Mouse (Mus musculus): ENCODE measurements at regions not wholly inside any gene's neighbourhood (a gene's known extent, or its start where the extent isn't known, plus 50 kb on each side); places are given as distances from the start of the nearest gene placed in this dataset.

DNA sequence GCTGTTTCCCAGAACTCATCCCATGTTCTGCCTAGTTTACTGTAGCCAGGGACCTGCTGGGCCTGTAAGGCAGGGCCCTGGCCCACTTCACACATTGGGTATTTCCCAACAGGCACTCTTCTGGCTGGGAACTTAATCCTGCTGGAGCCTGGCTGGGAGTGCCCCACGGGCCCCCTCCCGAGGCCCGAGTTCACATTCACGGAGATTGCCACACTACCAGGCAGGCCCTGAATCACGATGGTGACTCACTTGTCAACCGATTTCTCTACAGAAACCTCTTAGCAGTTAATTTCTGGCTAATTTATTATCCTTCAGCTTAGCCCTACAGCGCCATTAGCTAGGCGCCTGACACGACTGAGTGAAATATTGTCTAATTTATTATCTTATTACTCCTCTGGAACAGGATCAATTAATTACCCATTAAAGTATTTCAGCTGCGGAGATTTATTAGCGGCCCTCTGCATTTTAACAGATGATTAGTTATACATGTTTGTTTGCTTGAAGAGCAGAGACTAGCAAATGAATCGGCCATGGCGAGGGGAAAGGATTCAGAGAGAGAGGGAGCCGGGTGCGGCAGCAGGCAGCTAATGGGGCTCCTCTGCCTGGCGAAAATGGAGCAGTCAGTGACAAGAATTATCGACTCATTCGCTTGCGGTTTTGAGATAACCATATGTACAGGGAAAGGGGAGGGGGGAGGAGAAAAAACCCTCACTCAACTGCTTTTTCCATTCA, 229.7 kb upstream of the Zfp703 start:
- H3K36me3 ChIP-seq (ENCODE audit: insufficient read depth, low read length) = no peaks in the 10 kb centered on the region
- H3K4me1 ChIP-seq (ENCODE audit: insufficient read depth, low read length) = 0 out of 2 replicates have a peak, but pooled peaks cover 4% of the 10 kb centered on the region
- H3K27ac ChIP-seq (ENCODE audit: low read depth, low read length) = peak overlapping the region; percentile 4; the same call in 1 of the 2 replicates
- H3K4me3 ChIP-seq (ENCODE audit: low read depth, low read length) = no peak overlapping the region
- no peaks in the 10 kb centered on the region for H3K9me3 ChIP-seq (ENCODE audit: low read length)
- DNase-seq (ENCODE audit: low spot score) = peak; percentile 58
- no peak overlapping the region for H3K4me2 ChIP-seq (ENCODE audit: low read depth, low read length, poor library complexity, severe bottlenecking)
- TF ChIP-seq CTCF (IDR thresholded peaks at IDR 0.05) = no peak
- H3K9ac ChIP-seq (replicated peaks; ENCODE audit: low read length, poor library complexity, severe bottlenecking) = no peak overlapping the region; the same call in 1 of the 2 replicates
- WGBS = 55% methylated on average over 19 of the region's 19 CpGs
- H3K27me3 ChIP-seq (ENCODE audit: insufficient read depth, low read length) = 0 out of 2 replicates have a peak, but pooled peaks cover 3% of the 10 kb centered on the region
- no peak for ATAC-seq (ENCODE audit: low FRiP score)

DNA sequence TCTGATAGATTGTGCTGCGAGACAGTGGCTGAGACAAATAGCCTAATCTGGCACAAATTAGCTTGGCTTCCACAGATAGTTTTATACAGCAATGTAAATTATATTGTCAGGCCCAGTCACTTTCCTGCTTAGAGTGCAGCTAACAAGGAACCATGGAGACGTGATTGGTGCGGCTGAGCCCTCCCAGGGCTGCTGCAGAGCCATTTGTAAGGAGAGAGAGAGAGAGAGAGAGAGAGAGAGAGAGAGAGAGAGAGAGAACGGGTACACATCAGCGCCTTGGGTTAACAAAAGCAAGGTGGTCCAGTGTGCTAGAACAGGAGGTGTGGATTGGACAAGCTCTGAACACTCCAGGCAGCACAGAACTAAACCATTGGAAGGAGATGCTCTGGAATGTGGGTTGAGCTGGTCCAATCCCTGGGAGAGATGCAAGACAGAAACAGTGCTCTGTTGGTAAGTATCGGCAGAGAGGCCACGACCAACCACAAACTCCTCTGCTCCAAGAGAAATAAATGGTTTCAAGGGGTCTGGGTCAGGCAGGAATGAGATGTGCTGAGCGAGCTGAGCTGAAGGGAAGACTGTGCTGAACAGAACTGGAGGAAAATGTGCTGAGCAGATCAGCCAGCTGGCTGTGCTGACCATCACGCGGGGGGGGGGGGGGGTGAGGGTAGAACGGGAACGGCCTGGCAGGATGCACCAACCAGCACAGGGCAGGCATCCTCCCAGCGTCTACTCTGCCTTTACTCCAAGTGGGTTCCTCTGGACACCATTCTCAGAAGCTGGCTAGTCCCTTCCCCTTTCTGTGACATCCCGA, 228.8 kb upstream of the Zfp703 start:
- H3K4me2 ChIP-seq (ENCODE audit: low read depth, low read length, poor library complexity, severe bottlenecking) = no peak overlapping the region
- no peaks in the 10 kb centered on the region for H3K27me3 ChIP-seq (ENCODE audit: insufficient read depth, low read length)
- no peak overlapping the region for H3K9ac ChIP-seq (replicated peaks; ENCODE audit: low read length, poor library complexity, severe bottlenecking)
- H3K9me3 ChIP-seq (ENCODE audit: low read length) = no peaks in the 10 kb centered on the region
- 59% methylated on average over 14 of the region's 14 CpGs for WGBS
- H3K4me3 ChIP-seq (ENCODE audit: low read depth, low read length) = no peak overlapping the region
- H3K27ac ChIP-seq (ENCODE audit: low read depth, low read length) = peak overlapping the region; percentile 32; the same call in 1 of the 2 replicates
- H3K4me1 ChIP-seq (ENCODE audit: insufficient read depth, low read length) = 0 out of 2 replicates have a peak, but pooled peaks cover 4% of the 10 kb centered on the region
- no peak for TF ChIP-seq CTCF (IDR thresholded peaks at IDR 0.05)
- no peaks in the 10 kb centered on the region for H3K36me3 ChIP-seq (ENCODE audit: insufficient read depth, low read length)
- peak; percentile 16; the same call in 1 of the 2 replicates for ATAC-seq (ENCODE audit: low FRiP score)
- peak; percentile 53 for DNase-seq (ENCODE audit: low spot score)

DNA sequence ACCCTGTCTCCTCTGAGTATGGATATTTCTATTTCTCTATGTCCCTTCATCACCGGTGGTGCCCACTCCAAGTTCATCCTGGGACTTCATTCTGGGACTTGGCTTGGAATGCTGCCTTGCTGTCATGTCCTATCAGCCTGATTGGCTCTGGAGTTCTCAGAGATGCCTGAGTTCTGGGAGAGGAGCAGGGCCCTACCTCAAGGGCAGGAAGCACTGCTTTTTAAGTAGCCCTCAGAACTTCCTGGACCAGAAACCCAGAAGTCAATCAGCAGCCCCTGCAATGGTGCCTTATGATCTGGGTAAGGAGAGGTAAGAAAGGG, 228.2 kb upstream of the Zfp703 start:
- H3K36me3 ChIP-seq (ENCODE audit: insufficient read depth, low read length) = no peaks in the 10 kb centered on the region
- DNase-seq (ENCODE audit: low spot score) (no peak), ATAC-seq (ENCODE audit: low FRiP score) (no peak)
- no peak overlapping the region for H3K27ac ChIP-seq (ENCODE audit: low read depth, low read length)
- no peak overlapping the region for H3K9ac ChIP-seq (replicated peaks; ENCODE audit: low read length, poor library complexity, severe bottlenecking)
- no peak overlapping the region for H3K4me3 ChIP-seq (ENCODE audit: low read depth, low read length)
- H3K27me3 ChIP-seq (ENCODE audit: insufficient read depth, low read length) = no peaks in the 10 kb centered on the region
- H3K9me3 ChIP-seq (ENCODE audit: low read length) = no peaks in the 10 kb centered on the region
- 0 out of 2 replicates have a peak, but pooled peaks cover 4% of the 10 kb centered on the region for H3K4me1 ChIP-seq (ENCODE audit: insufficient read depth, low read length)
- no peak overlapping the region for H3K4me2 ChIP-seq (ENCODE audit: low read depth, low read length, poor library complexity, severe bottlenecking)
- no peak for TF ChIP-seq CTCF (IDR thresholded peaks at IDR 0.05)
- 61% methylated on average over 1 of the region's 1 CpGs for WGBS

DNA sequence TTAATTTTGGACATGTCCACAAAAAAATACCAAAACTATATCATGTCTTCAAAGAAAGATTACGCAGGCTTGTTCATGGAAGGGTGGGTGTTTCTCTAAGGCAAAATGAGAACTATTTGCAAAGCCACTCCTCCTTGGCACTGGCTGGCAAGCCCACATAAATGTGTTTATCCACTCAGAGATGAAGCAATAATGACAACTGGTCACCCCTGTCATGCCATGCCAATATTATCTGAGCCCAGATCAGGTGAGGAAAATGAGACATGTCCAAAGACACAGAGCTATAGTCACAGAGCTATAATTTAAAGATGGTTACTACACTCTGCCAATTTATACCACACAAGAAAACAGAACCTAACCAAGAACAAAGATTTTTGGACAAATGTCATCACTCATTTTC, 227.0 kb upstream of the Zfp703 start:
- TF ChIP-seq CTCF (IDR thresholded peaks at IDR 0.05) = no peak
- Histone ChIP-seq H3K27ac (ENCODE audit: low read depth, low read length) (no peak overlapping the region), H3K4me2 (ENCODE audit: low read depth, low read length, poor library complexity, severe bottlenecking) (no peak overlapping the region), H3K9ac (replicated peaks; ENCODE audit: low read length, poor library complexity, severe bottlenecking) (no peak overlapping the region), H3K4me1 (ENCODE audit: insufficient read depth, low read length) (0 out of 2 replicates have a peak, but pooled peaks cover 4% of the 10 kb centered on the region), H3K4me3 (ENCODE audit: low read depth, low read length) (no peak overlapping the region), H3K27me3 (ENCODE audit: insufficient read depth, low read length) (no peaks in the 10 kb centered on the region), H3K9me3 (ENCODE audit: low read length) (no peaks in the 10 kb centered on the region), H3K36me3 (ENCODE audit: insufficient read depth, low read length) (no peaks in the 10 kb centered on the region)
- DNase-seq (ENCODE audit: low spot score) (no peak), ATAC-seq (ENCODE audit: low FRiP score) (no peak)
- 98% methylated on average over 1 of the region's 1 CpGs for WGBS

DNA sequence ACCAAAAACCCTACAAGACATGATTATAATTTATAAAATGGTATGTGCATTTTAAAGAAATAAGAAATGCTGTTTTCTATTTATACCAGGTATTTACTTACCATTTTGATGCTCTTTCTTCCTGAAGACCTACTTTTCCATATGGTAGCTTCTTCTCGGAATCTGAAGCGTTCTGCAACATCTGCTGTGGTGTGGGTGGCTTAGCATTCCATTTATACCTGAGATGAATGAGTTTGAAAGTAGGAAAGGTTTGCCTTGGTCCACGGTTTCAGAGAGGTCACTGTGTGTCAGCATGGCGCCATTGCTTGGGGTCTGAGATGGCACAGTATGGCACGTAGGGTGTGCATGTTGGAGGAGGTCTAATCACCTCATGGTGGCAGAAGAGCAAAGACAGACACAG, 225.5 kb upstream of the Zfp703 start:
- DNase-seq (ENCODE audit: low spot score) = no peak
- no peak overlapping the region for H3K9ac ChIP-seq (replicated peaks; ENCODE audit: low read length, poor library complexity, severe bottlenecking)
- ATAC-seq (ENCODE audit: low FRiP score) = no peak
- H3K4me2 ChIP-seq (ENCODE audit: low read depth, low read length, poor library complexity, severe bottlenecking) = no peak overlapping the region
- H3K9me3 ChIP-seq (ENCODE audit: low read length) = no peaks in the 10 kb centered on the region
- TF ChIP-seq CTCF (IDR thresholded peaks at IDR 0.05) = no peak
- 0 out of 2 replicates have a peak, but pooled peaks cover 4% of the 10 kb centered on the region for H3K4me1 ChIP-seq (ENCODE audit: insufficient read depth, low read length)
- no peaks in the 10 kb centered on the region for H3K27me3 ChIP-seq (ENCODE audit: insufficient read depth, low read length)
- no peak overlapping the region for H3K4me3 ChIP-seq (ENCODE audit: low read depth, low read length)
- 93% methylated on average over 5 of the region's 5 CpGs for WGBS
- H3K36me3 ChIP-seq (ENCODE audit: insufficient read depth, low read length) = no peaks in the 10 kb centered on the region
- H3K27ac ChIP-seq (ENCODE audit: low read depth, low read length) = no peak overlapping the region

DNA sequence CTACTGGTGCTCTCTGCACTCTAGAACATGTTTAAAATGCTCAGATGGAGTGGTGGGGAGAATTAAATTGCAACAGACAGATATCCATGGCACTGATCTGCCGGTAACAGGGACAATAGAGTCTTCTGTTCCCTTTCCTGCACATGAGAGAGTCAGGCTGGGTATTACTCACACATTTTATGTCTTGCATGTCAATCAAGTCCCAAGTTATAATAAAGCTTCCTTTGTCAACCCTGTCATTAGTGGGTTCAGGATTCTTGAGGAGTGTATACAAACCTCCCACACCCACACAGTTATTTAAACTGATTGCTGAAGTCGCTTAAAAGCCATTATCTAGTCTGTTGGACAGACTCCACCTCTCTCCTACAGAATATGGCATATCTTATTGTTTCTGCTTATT, 220.7 kb upstream of the Zfp703 start:
- no peaks in the 10 kb centered on the region for H3K27me3 ChIP-seq (ENCODE audit: insufficient read depth, low read length)
- TF ChIP-seq CTCF (IDR thresholded peaks at IDR 0.05) = no peak
- no peak overlapping the region for H3K4me2 ChIP-seq (ENCODE audit: low read depth, low read length, poor library complexity, severe bottlenecking)
- 53% methylated on average over 2 of the region's 2 CpGs for WGBS
- no peak overlapping the region for H3K27ac ChIP-seq (ENCODE audit: low read depth, low read length)
- H3K9ac ChIP-seq (replicated peaks; ENCODE audit: low read length, poor library complexity, severe bottlenecking) = no peak overlapping the region
- no peak for DNase-seq (ENCODE audit: low spot score)
- no peaks in the 10 kb centered on the region for H3K4me1 ChIP-seq (ENCODE audit: insufficient read depth, low read length)
- H3K4me3 ChIP-seq (ENCODE audit: low read depth, low read length) = no peak overlapping the region
- no peak for ATAC-seq (ENCODE audit: low FRiP score)
- no peaks in the 10 kb centered on the region for H3K9me3 ChIP-seq (ENCODE audit: low read length)
- H3K36me3 ChIP-seq (ENCODE audit: insufficient read depth, low read length) = no peaks in the 10 kb centered on the region
